Mouse (Mus musculus) kidney, postnatal 4 days (tissue): ENCODE data around the gene Gm21985.
A peak's percentile ranks its signal among the peaks of the same experiment; 100 is the strongest.
"Not testable (repeated sequence)": the region's sequence is repeated elsewhere in the genome, so short reads cannot be mapped to it uniquely, and the experiment has no call there.

Experiments
- DNase-seq, 2 experiments: peaks; one replicate each; pipeline ENCODE4 v3.0.0; 2021; ENCODE audit warnings: mixed read lengths in 2 of 2

Gm21985 gene

GRCm38 (mm10) chr2:112393958-112394357 lies 127.8 kb downstream of the Gm21985 start:
- no peak for DNase-seq

DNA sequence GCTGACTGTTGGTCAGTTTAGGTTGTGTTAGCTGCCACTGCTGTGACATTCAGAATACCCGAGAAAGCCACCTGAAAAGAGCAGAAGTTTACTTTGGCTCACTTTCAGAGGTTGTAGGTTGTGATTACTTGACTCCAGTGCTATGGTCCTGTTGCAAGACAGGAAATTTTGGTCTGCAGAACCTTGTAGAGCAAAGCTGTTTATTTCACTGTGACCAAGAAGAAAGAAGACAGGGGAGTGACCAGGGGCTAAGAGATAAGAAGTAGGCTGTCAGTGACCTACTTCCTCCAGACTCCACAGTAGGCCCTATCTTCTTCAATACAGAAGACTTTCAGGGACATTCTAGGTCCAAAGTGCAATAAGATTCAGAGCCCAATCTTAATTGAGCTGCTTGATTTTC lies 130.5 kb downstream of the Gm21985 start:
- no peak for DNase-seq

- no peak for DNase-seq
Observed at GRCm38 (mm10) chr2:112407030-112407429, 140.9 kb downstream of the Gm21985 start.

GRCm38 (mm10) chr2:112425308-112425707 lies 159.2 kb downstream of the Gm21985 start:
- no peak for DNase-seq

- not testable (repeated sequence) for DNase-seq
Observed at GRCm38 (mm10) chr2:112428534-112428933, 162.4 kb downstream of the Gm21985 start.

DNA sequence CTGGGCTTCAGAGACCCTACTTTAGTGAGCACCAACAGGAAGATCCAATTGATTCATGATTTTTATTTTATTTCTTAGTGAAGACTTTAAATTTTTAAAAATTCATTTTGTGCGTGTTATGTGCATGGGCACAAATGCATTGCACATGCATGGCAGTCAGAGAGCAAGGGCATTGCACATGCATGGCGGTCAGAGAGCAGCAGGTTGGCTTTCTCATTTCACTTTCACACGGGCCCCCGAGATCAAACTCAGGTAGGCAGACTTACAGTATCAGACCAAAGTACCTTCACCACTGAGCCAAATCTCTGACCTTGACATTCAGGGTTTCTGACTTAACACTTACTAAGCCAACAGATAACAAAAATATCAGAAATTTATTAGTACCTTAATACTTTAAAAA lies 163.6 kb downstream of the Gm21985 start:
- DNase-seq, result no peak

- peak; percentile 2 to 3 for DNase-seq
Observed at GRCm38 (mm10) chr2:112430403-112430802, 164.3 kb downstream of the Gm21985 start.

GRCm38 (mm10) chr2:112432523-112432922 lies 166.4 kb downstream of the Gm21985 start:
- DNase-seq, result no peak

DNA sequence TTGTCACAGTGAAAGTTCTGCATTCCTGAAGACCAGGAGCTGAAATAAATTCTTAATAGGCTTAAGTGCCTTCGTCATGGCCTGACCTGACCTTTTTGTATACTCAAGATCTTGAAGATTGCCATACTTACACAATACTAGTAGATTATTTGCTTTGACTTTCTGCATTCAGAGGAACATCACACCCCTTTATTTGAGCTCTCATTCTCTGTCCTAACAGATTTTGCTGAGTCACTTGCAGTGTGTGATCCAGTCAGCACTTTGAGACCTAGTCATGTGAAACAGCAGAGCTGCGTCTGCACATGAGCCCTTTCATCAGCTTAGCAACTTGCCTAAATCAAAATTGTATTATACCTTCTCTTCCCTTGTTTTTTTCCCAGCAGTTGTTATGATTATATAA lies 167.2 kb downstream of the Gm21985 start:
- DNase-seq, result no peak

- DNase-seq, result no peak
Observed at GRCm38 (mm10) chr2:112436292-112436691, 170.2 kb downstream of the Gm21985 start.

DNA sequence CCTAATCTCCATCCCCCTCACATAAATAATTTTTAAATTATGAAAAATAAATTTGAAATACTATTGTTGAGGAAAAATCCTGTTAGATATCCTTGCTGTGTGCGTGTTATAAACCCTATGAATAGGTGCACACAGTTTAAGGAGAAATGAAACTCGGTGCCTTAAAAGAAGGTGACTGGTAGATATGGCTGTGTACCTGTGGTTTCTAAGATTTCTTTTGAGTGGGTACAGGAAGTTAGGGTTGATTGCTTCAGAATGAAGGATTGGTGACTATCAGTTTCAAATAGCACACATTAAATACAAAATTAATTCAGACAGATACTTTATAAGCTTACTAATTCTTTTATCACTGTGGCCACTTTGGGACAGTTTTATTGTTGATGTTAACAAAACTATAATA lies 171.5 kb downstream of the Gm21985 start:
- no peak for DNase-seq

- DNase-seq, result no peak
Observed at GRCm38 (mm10) chr2:112443491-112443890, 177.4 kb downstream of the Gm21985 start.

DNA sequence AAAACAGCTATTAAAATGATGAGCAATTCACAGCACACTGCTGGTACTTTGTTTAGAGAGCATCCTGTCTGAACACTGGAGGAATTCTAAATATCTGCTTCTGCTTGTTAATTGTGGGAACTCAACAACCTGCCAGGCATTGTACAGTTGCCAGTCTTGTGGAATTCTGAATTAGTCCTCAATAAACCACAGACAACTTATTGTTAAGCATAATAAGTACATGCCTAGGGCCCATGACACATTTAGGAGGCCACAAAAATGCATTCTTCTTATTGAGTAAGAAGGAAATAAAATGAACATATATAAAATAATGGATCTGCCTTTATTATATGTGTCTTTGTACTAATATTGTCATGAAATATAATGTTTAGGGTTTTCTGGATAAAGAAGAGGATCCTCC lies 179.4 kb downstream of the Gm21985 start:
- no peak for DNase-seq

- not testable (repeated sequence) for DNase-seq
Observed at GRCm38 (mm10) chr2:112448046-112448445, 181.9 kb downstream of the Gm21985 start.

DNA sequence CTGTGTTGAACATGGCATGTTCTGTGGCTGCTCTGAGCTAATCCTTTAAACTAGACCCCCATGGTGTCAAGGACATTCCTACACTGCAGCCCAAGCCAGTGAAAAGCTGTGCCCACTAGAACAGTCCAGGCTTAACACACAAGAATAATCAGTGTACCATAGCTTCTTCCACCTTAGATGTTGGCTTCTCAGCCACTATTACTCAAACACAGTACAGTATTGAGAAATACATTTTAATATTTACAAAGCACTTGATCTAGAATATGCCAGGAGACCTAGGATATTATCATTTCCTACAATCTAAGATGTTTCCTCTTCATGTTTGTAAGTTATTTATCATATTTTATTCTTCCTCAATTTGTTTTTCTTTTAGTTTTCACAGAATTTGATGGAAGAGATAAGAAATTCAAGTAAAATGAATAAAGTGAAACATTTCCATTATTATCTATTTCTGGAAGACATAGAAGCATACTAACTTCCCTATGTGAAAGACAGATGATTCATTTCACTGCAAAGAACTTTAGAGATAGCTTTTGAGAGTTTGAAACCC lies 182.5 kb downstream of the Gm21985 start:
- no peak for DNase-seq

GRCm38 (mm10) chr2:112449597-112450296 lies 183.6 kb downstream of the Gm21985 start:
- DNase-seq, result peak; percentile 29 to 49

DNA sequence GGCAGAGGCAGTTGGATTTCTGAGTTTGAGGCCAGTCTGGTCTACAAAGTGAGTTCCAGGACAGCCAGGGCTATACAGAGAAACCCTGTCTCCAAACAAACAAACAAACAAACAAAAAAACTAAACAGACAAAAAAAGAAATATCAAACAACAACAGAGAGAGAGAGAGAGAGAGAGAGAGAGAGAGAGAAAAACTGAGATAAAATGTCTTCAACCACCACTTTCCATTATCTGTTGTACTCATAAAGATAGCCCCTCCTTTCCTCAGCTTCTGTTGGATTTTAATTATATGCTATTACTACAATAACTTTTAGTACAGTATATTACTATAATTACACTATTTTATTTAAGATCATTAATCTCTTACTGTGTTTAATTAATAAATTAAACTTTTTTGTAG lies 186.4 kb downstream of the Gm21985 start:
- not testable (repeated sequence) for DNase-seq

DNA sequence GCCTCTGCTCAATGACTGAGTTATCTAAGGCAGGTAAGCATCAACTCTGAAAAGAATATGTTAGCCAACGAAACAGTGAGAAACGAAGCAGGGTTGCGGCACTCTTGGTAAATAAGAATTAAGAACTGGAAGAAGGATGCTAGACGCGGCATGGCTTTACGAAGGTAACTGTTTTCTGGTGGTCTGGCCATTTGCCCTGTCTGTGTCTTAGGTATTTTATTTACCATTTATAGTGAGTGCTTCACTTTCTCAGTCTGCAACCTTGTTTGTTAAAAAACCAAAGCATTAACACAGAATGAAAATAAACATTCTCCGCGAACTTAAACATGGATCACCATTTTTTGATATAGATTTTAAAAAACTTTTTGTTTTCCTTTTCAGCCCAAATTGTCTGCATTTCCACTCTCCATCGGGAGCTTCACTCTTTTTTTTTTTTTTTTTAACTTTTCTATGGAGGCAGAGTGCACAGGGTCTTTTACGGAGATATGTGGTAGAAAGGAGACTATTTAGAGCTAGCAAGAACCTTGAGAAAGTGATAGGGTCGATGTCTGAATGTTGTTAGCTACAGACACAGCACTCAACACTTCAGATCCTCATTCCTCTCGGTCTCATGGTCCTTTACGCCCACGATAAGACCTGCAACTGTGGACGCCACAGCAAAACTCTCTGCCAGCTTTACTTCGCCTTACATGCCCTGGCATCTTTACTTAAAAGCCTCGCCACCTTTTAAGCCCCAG lies 188.2 kb downstream of the Gm21985 start:
- DNase-seq, result no peak

DNA sequence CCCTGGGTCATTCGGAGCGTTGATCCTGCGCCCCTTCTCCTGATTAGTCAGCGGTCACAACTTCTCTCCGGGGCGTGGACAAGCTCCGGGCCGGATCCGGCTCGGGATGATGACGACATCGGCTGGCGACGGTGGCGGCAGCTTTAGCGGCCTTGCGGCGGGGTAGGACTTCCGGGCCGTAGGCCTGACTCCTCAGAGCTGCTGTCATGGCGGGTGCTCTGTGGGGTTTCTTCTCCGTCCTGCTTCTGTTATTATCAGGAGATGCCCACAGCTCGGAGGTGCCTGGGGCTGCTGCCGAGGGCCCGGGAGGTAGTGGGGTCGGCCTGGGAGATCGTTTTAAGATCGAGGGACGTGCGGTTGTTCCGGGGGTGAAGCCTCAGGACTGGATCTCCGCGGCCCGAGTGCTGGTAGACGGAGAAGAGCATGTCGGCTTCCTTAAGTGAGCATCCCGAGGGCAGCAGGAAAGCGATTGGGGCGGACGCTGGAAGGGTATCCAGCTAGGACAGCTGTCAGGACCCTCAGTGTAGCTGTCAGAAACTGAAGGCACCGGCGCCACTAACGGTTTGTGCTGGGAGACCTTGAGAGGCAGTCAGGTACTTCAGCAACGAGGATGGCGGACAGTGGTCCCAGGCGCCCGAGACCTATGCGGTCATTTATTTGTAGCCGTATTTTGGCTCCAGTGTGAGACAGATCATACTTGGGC lies 188.9 kb downstream of the Gm21985 start, which contains the start of gene Emc7:
Gene Emc7 (plus strand): TSS at position 136 of the 703 bp plus-strand sequence.
- DNase-seq, result peak; percentile 99
